Mouse (Mus musculus): Measurements from ENCODE around the gene Chn2. TPM values are rescaled to one million over a fixed set of nuclear protein-coding genes. Genes with fewer than 3 reads are reported as not detected.

Chn2 gene
- total RNA-seq, 2 experiments from 2014 or later, result 7.1 to 7.8 TPM

GRCm38 (mm10) chr6:54248354-54249252 is 209.2 kb downstream of the Chn2 start:
- no peak for DNase-seq

GRCm38 (mm10) chr6:54251401-54252191 is 212.2 kb downstream of the Chn2 start:
- no peak for DNase-seq

GRCm38 (mm10) chr6:54253206-54253605 is 213.9 kb downstream of the Chn2 start:
- DNase-seq, result peak; percentile 34

GRCm38 (mm10) chr6:54253881-54254280 is 214.5 kb downstream of the Chn2 start:
- DNase-seq, result no peak

GRCm38 (mm10) chr6:54254759-54255158 is 215.4 kb downstream of the Chn2 start:
- no peak for DNase-seq

- no peak for DNase-seq
Measured at GRCm38 (mm10) chr6:54255321-54255720, 216.0 kb downstream of the Chn2 start.

GRCm38 (mm10) chr6:54256397-54256796 is 217.0 kb downstream of the Chn2 start:
- DNase-seq, result no peak

- no peak for DNase-seq
Measured at GRCm38 (mm10) chr6:54257552-54257951, 218.2 kb downstream of the Chn2 start.

GRCm38 (mm10) chr6:54258462-54258861 is 219.1 kb downstream of the Chn2 start:
- no peak for DNase-seq

- no peak for DNase-seq
Measured at GRCm38 (mm10) chr6:54262732-54263131, 223.4 kb downstream of the Chn2 start.

- DNase-seq, result no peak
Measured at GRCm38 (mm10) chr6:54263890-54264289, 224.5 kb downstream of the Chn2 start.

GRCm38 (mm10) chr6:54264537-54264936 is 225.2 kb downstream of the Chn2 start:
- no peak for DNase-seq

- no peak for DNase-seq
Measured at GRCm38 (mm10) chr6:54265384-54265783, 226.0 kb downstream of the Chn2 start.

- DNase-seq, result no peak
Measured at GRCm38 (mm10) chr6:54272556-54273378, 233.4 kb downstream of the Chn2 start.

- no peak for DNase-seq
Measured at GRCm38 (mm10) chr6:54273379-54273730, 234.0 kb downstream of the Chn2 start.

- no peak for DNase-seq
Measured at GRCm38 (mm10) chr6:54277234-54277633, 237.9 kb downstream of the Chn2 start.

- DNase-seq, result no peak
Measured at GRCm38 (mm10) chr6:54277828-54278227, 238.5 kb downstream of the Chn2 start.

GRCm38 (mm10) chr6:54278613-54279012 is 239.3 kb downstream of the Chn2 start:
- no peak for DNase-seq

GRCm38 (mm10) chr6:54279391-54279790 is 240.0 kb downstream of the Chn2 start:
- DNase-seq, result no peak

GRCm38 (mm10) chr6:54280248-54280647 is 240.9 kb downstream of the Chn2 start:
- DNase-seq, result no peak

GRCm38 (mm10) chr6:54283299-54283698 is 243.9 kb downstream of the Chn2 start:
- DNase-seq, result no peak

GRCm38 (mm10) chr6:54284167-54284711 is 244.9 kb downstream of the Chn2 start:
- DNase-seq, result no peak

All from gastrocnemius, postnatal 10 days (tissue).